Mouse (Mus musculus) G1E (cell line): ENCODE results near the gene Mllt6.

Experiments used
- CTCF ChIP-seq: IDR thresholded peaks from 2 replicates; pipeline ENCODE4 v1.5.1; 2012; ENCODE audit warnings: low read depth, low read length, inconsistent platforms, mixed read lengths
- GATA1 ChIP-seq: IDR thresholded peaks from 2 replicates; pipeline ENCODE4 v1.6.1; 2012; ENCODE audit warnings: borderline replicate concordance, low read length, inconsistent platforms, mixed read lengths
- POLR2AphosphoS5 ChIP-seq: IDR thresholded peaks from 2 replicates; pipeline ENCODE4 v1.6.1; 2012; ENCODE audit warnings: low read depth, low read length, inconsistent platforms; ENCODE audit not compliant: insufficient replicate concordance
- TAL1 ChIP-seq: conservative IDR thresholded peaks from 2 replicates; pipeline ENCODE4 v1.6.1; 2012; ENCODE audit warnings: low read depth, low read length, inconsistent platforms, mixed read lengths

DNA sequence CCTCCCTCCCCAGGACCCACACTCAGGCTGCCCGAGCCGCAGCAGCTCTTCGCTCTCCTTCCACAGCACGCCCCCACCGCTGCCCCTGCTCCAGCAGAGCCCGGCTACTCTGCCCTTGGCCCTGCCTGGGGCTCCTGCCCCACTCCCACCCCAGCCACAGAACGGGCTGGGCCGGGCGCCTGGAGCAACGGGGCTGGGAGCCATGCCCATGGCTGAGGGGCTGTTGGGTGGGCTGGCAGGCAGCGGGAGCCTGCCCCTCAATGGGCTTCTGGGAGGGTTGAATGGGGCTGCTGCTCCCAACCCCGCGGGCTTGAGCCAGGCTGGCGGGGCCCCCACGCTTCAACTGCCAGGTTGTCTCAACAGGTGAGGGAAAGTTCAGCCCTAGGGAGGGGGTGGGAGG lies 15.1 kb downstream of the Mllt6 start:
- no peak for TF ChIP-seq CTCF
- no peak for TF ChIP-seq TAL1
- TF ChIP-seq POLR2AphosphoS5, result no peak
- TF ChIP-seq GATA1, result no peak
